8 mouse cellular contexts compared by ENCODE assay signal in genomic region chr1:88699401-88699800, GRCm38 (mm10). TPM values are rescaled to one million over a fixed set of nuclear protein-coding genes. Genes with fewer than 3 reads are reported as not detected.
DNase-seq lines count a peak whose midpoint lies in the region; ATAC-seq lines count a peak whose summit lies in the region.

No protein-coding gene starts in this region.

- no peaks in the 10 kb centered on the region for H3K27me3 ChIP-seq in heart, embryonic 16.5 days (ENCODE audit: control insufficient read depth, insufficient read depth, low read length)
- H3K27me3 ChIP-seq in midbrain, embryonic 14.5 days (ENCODE audit: control insufficient read depth, insufficient read depth, low read length) = no peaks in the 10 kb centered on the region

- peak overlapping the region; percentile 76 for H3K4me3 ChIP-seq in heart, embryonic 16.5 days (ENCODE audit: low read length)
- peak overlapping the region; percentile 97 for H3K4me3 ChIP-seq in midbrain, embryonic 14.5 days (replicated peaks; ENCODE audit: low read depth, low read length)

- ATAC-seq in heart, embryonic 16.5 days (replicated peaks; ENCODE audit: extremely low read depth, insufficient read depth, low FRiP score) = no peak
- no peak for ATAC-seq in midbrain, embryonic 14.5 days (ENCODE audit: low FRiP score, low TSS enrichment)
- ATAC-seq in erythroblast, adult 5-6 weeks (replicated peaks; ENCODE audit: low FRiP score, poor library complexity, severe bottlenecking) = no peak

- no peak overlapping the region for H3K27ac ChIP-seq in heart, embryonic 16.5 days (ENCODE audit: low read length)
- peak overlapping the region; percentile 99 for H3K27ac ChIP-seq in midbrain, embryonic 14.5 days (replicated peaks; ENCODE audit: low read depth, low read length)

- H3K36me3 ChIP-seq in heart, embryonic 16.5 days (ENCODE audit: control insufficient read depth, insufficient read depth) = no peaks in the 10 kb centered on the region
- H3K36me3 ChIP-seq in midbrain, embryonic 14.5 days (ENCODE audit: control insufficient read depth, insufficient read depth, low read length) = peaks cover 11% of the 10 kb centered on the region

- H3K9me3 ChIP-seq in heart, embryonic 16.5 days (replicated peaks; ENCODE audit: control insufficient read depth, low read length) = no peaks in the 10 kb centered on the region
- H3K9me3 ChIP-seq in midbrain, embryonic 14.5 days (ENCODE audit: control insufficient read depth, low read length) = no peaks in the 10 kb centered on the region

- 20% methylated on average over 5 of the region's 5 CpGs for WGBS in heart, embryonic 16.5 days
- 3% methylated on average over 5 of the region's 5 CpGs for WGBS in midbrain, embryonic 14.5 days

- H3K4me1 ChIP-seq in heart, embryonic 16.5 days (ENCODE audit: control insufficient read depth, insufficient read depth, low read length) = peaks cover 2% of the 10 kb centered on the region
- H3K4me1 ChIP-seq in midbrain, embryonic 14.5 days (ENCODE audit: control insufficient read depth, insufficient read depth, low read length) = peaks cover 18% of the 10 kb centered on the region; the same call in 1 of the 2 replicates

- H3K4me2 ChIP-seq in heart, embryonic 16.5 days (ENCODE audit: low read depth, low read length) = peak overlapping the region; percentile 87
- H3K4me2 ChIP-seq in midbrain, embryonic 14.5 days (ENCODE audit: low read length) = peak overlapping the region; percentile 89

- DNase-seq in right cerebral cortex, postnatal 14 days = peak; percentile 33
- no peak for DNase-seq in right cerebral cortex, adult 18-20 months
- DNase-seq in embryo, embryonic 10.5 days (ENCODE audit: low spot score) = peak; percentile 83
- peak; percentile 53 to 69 for DNase-seq in kidney, postnatal 4 days
- peak; percentile 83 for DNase-seq in midbrain, embryonic 14.5 days
- DNase-seq in gastrocnemius, postnatal 4 days (ENCODE audit: low spot score in 2 of 2) = no peak

- H3K9ac ChIP-seq in heart, embryonic 16.5 days (ENCODE audit: low read length) = peak overlapping the region; percentile 90
- peak overlapping the region; percentile 99 for H3K9ac ChIP-seq in midbrain, embryonic 14.5 days (replicated peaks; ENCODE audit: low read length)

RNA-seq across cellular contexts. Expression of gene Arl4c, which starts 2.6 kb away (rescaled TPM):
- 7.7 and 7.9 TPM in 2 replicates for polyA plus RNA-seq in heart, embryonic 16.5 days (2015; fragmentation: Nextera tagmentation; extraction: Ambion mirVana)
- 23.4 and 30.3 TPM in 2 replicates for polyA plus RNA-seq in midbrain, embryonic 14.5 days (2014; fragmentation: Nextera tagmentation; extraction: Ambion mirVana)
- total RNA-seq in erythroblast, adult 5-6 weeks (2015; ENCODE audit: low replicate concordance) = 0.96 and 2.9 TPM in 2 replicates
- 1.8 and 3.5 TPM in 2 replicates for total RNA-seq in erythroblast, adult 5-6 weeks (2017; ENCODE audit: low replicate concordance)
- total RNA-seq in gastrocnemius, postnatal 4 days (2021) = 1 to 10 TPM; 7.1 to 7.6 TPM

Comparison
In these comparisons a context has a peak if more than half of its experiments do, and no peak if none do; other contexts are left out.
1. DNase-seq: peak in right cerebral cortex, postnatal 14 days (single experiment), embryo, embryonic 10.5 days (single experiment), kidney, postnatal 4 days (2 of 2) and midbrain, embryonic 14.5 days (single experiment); none in right cerebral cortex, adult 18-20 months (single experiment) and gastrocnemius, postnatal 4 days (0 of 2).